Mouse (Mus musculus): ENCODE results near the gene Tmem242.

The Tmem242 gene

GRCm38 (mm10) chr17:5372951-5373350 lies 67.1 kb downstream of the Tmem242 start:
- no peak for DNase-seq

GRCm38 (mm10) chr17:5371521-5371920 lies 68.5 kb downstream of the Tmem242 start:
- no peak for DNase-seq

GRCm38 (mm10) chr17:5371032-5371431 lies 69.0 kb downstream of the Tmem242 start:
- DNase-seq, result no peak

DNA sequence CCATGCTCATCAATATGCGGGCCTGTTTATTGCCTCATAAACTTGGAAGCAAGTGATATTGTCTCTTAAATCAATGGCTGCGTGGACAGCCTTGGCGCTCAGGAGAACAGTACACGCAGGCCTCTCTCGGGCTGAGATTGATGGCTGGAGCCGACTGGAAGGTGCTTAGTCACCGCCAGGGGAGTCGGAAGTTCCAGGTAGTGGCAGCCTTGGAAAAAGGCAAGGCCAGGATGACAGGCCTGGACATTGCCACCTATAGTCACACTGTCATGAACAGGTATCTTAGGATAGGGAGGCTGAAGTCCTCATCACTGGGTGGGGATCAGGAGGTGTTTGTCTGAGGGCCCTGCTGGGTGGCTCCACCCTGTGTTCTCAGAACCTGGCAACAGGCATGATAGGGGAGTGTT lies 74.1 kb downstream of the Tmem242 start:
- DNase-seq, result no peak
